ENCODE assay signal across 8 mouse cellular contexts in genomic region chrX:101420700-101421095, GRCm38 (mm10). TPM values are rescaled to one million over a fixed set of nuclear protein-coding genes. Genes with fewer than 3 reads are reported as not detected.
DNase-seq lines count a peak whose midpoint lies in the region; ATAC-seq and TF ChIP-seq lines count a peak whose summit lies in the region.

TSS of gene Zmym3 (minus strand) at chrX:101420849.

- H3K9me3 ChIP-seq in G1E (replicated peaks): no peaks in the 10 kb centered on the region
- no peaks in the 10 kb centered on the region for H3K9me3 ChIP-seq in erythroblast, embryonic 14.5 days (ENCODE audit: control insufficient read depth, low read length)
- no peaks in the 10 kb centered on the region for H3K9me3 ChIP-seq in hindbrain, embryonic 15.5 days
- H3K9me3 ChIP-seq in liver, postnatal 0 days (ENCODE audit: low read length): no peaks in the 10 kb centered on the region

- no peak for TF ChIP-seq EP300 in liver, postnatal 0 days (IDR thresholded peaks at IDR 0.05; ENCODE audit: low read depth)

- H3K27ac ChIP-seq in hindbrain, embryonic 15.5 days (replicated peaks): peak within 1 kb of the TSS; percentile 89
- no peak within 1 kb of the TSS for H3K27ac ChIP-seq in liver, postnatal 0 days (ENCODE audit: low read depth)

- DNase-seq in frontal cortex, adult 2 months (ENCODE audit: extremely low spot score in 1 of 2, low spot score in 1 of 2): no peak
- no peak for DNase-seq in frontal cortex, postnatal 14 days (ENCODE audit: low spot score in 2 of 2)
- DNase-seq in G1E (ENCODE audit: low spot score): no peak
- no peak for DNase-seq in liver, postnatal 0 days
- DNase-seq in retina, embryonic 14.5 days (ENCODE audit: low spot score): peak; percentile 17
- DNase-seq in cerebellum, adult 11 months: no peak

- H3K27me3 ChIP-seq in G1E (ENCODE audit: insufficient read depth, low read length): no peaks in the 10 kb centered on the region
- H3K27me3 ChIP-seq in erythroblast, embryonic 14.5 days (ENCODE audit: control insufficient read depth): 0 out of 2 replicates have a peak, but pooled peaks cover 2% of the 10 kb centered on the region
- H3K27me3 ChIP-seq in hindbrain, embryonic 15.5 days: no peaks in the 10 kb centered on the region
- no peaks in the 10 kb centered on the region for H3K27me3 ChIP-seq in liver, postnatal 0 days (ENCODE audit: insufficient read depth, low read length)

- no peak for ATAC-seq in G1E (ENCODE audit: extremely low read depth, insufficient number of reproducible peaks, low FRiP score, poor library complexity, severe bottlenecking)
- ATAC-seq in hindbrain, embryonic 15.5 days (ENCODE audit: low FRiP score, low read depth): no peak
- ATAC-seq in liver, postnatal 0 days: no peak

- H3K4me2 ChIP-seq in hindbrain, embryonic 15.5 days: peak within 1 kb of the TSS; percentile 66
- peak within 1 kb of the TSS; percentile 77 for H3K4me2 ChIP-seq in liver, postnatal 0 days (ENCODE audit: low read depth, low read length)

- peak within 1 kb of the TSS; percentile 51 for H3K9ac ChIP-seq in hindbrain, embryonic 15.5 days
- H3K9ac ChIP-seq in liver, postnatal 0 days (replicated peaks): peak within 1 kb of the TSS; percentile 56

- H3K4me3 ChIP-seq in G1E (ENCODE audit: low read depth, low read length): peak within 1 kb of the TSS; percentile 75
- H3K4me3 ChIP-seq in erythroblast, embryonic 14.5 days (replicated peaks): peak within 1 kb of the TSS; percentile 67
- peak within 1 kb of the TSS; percentile 60 for H3K4me3 ChIP-seq in hindbrain, embryonic 15.5 days
- H3K4me3 ChIP-seq in liver, postnatal 0 days (ENCODE audit: low read depth, low read length): peak within 1 kb of the TSS; percentile 50

- H3K36me3 ChIP-seq in G1E (replicated peaks): peaks cover 23% of the 10 kb centered on the region
- no peaks in the 10 kb centered on the region for H3K36me3 ChIP-seq in erythroblast, embryonic 14.5 days (ENCODE audit: control insufficient read depth)
- H3K36me3 ChIP-seq in hindbrain, embryonic 15.5 days: no peaks in the 10 kb centered on the region
- H3K36me3 ChIP-seq in liver, postnatal 0 days (replicated peaks; ENCODE audit: insufficient read depth, low read length): no peaks in the 10 kb centered on the region

- peaks cover 29% of the 10 kb centered on the region for H3K4me1 ChIP-seq in G1E (ENCODE audit: insufficient read depth, low read depth, low read length)
- peaks cover 21% of the 10 kb centered on the region for H3K4me1 ChIP-seq in erythroblast, embryonic 14.5 days (ENCODE audit: control insufficient read depth)
- peaks cover 24% of the 10 kb centered on the region for H3K4me1 ChIP-seq in hindbrain, embryonic 15.5 days (replicated peaks)
- H3K4me1 ChIP-seq in liver, postnatal 0 days (ENCODE audit: insufficient read depth): no peaks in the 10 kb centered on the region; the same call in 1 of the 2 replicates

- no peak for TF ChIP-seq CTCF in G1E (IDR thresholded peaks at IDR 0.05; ENCODE audit: low read depth, low read length)
- no peak for TF ChIP-seq CTCF in liver, postnatal 0 days (IDR thresholded peaks at IDR 0.05; ENCODE audit: low read depth)

- WGBS in hindbrain, embryonic 15.5 days: 26% methylated on average over 4 of the region's 4 CpGs
- 37% methylated on average over 4 of the region's 4 CpGs for WGBS in liver, postnatal 0 days (ENCODE audit: insufficient replicate concordance)

RNA-seq across cellular contexts. Expression of gene Zmym3, which starts in this region (rescaled TPM):
- 182 and 236 TPM in 2 replicates for polyA plus RNA-seq in frontal cortex, adult 2 months (2012; rRNA removed)
- 68.7 and 83.0 TPM in 2 replicates for total RNA-seq in G1E (2014; fragmentation: Nextera tagmentation)
- total RNA-seq in G1E (2017): 22.5 and 29.2 TPM in 2 replicates
- polyA plus RNA-seq in G1E (2012): 37.7 and 41.7 TPM in 2 replicates
- polyA plus RNA-seq in erythroblast, embryonic 14.5 days (2012): 0.13 and 0.71 TPM in 2 replicates
- 83.4 and 85.6 TPM in 2 replicates for polyA plus RNA-seq in hindbrain, embryonic 15.5 days (2015; fragmentation: Nextera tagmentation; extraction: Ambion mirVana)
- polyA plus RNA-seq in liver, postnatal 0 days (2015; fragmentation: Nextera tagmentation; extraction: Ambion mirVana): 4.0 and 5.3 TPM in 2 replicates
